Mouse (Mus musculus): ENCODE measurements at regions not wholly inside any gene's neighbourhood (a gene's known extent, or its start where the extent isn't known, plus 50 kb on each side); places are given as distances from the start of the nearest gene placed in this dataset.

- in situ Hi-C loops (cut with MboI, MseI), result no loop called here
These were observed 54.3 kb upstream of the Mon1b start for GRCm38 (mm10) chr8:113581098-113581497.

- in situ Hi-C loops (cut with MboI, MseI), result no loop called here
These were observed 53.7 kb upstream of the Mon1b start for GRCm38 (mm10) chr8:113581704-113582103.

DNA sequence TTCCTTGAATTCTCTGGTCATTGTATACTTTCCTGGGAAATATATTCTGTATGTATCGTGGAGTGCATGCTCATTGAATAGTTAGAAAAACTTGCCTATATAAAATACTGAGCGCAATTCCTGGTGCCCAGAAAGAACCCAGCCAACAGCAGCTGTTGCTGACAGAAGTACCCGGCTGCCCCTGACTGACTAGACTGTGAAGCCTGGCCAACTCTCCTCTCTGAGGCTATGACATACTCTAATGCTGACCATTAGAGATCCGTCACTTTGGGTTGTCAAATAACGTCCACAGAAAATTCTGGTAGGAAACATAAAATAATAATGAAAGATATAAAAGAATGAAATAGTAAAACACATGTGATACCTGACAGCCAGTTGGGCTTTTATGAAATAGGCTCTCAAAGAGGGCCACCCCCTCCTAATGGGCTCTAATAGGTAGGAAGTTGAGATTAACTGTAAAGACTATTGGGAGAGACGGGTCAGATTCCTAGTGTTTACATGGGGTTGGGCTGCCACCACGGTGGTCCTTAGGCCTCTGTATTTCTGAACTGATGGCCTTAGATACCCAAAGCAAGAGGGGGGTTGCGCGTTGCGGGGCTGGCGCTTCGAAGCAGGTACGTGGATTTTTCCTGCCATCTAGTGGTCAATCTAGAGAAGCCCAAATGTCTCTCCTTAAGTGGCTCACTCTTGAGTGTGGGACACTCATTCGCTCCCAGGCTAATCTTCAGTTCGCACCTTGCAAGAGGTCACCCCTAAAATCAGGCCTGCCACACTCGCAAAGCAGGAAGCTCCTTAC is 53.0 kb upstream of the Mon1b start:
- in situ Hi-C loops (cut with MboI, MseI), result no loop called here

DNA sequence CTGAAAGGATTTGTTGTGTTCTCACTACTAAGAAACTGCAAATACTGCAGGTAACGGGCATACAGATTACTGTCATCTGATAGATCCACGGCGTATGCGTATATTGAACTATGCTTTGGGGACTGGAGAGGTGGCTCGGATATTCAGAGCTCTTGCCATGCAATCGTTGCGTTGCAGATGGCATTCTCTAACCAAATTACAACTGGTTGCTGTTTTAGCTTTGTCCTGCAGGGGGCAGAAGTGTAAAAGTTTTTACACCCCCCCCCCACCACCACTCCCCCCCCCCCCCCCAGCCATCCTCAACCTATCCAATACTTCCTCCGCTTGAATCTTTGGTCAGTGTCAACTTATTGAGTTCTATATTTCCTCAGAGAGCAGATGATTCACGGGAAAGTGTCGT is 51.6 kb upstream of the Mon1b start:
- in situ Hi-C loops (cut with MboI, MseI), result no loop called here

Data from T-helper 1 cell (primary cell).